Mouse (Mus musculus): ENCODE measurements around the gene Catsper2. TPM values are rescaled to one million over a fixed set of nuclear protein-coding genes. Genes with fewer than 3 reads are reported as not detected.
A peak's percentile ranks its signal among the peaks of the same experiment; 100 is the strongest.
"Not testable (repeated sequence)": the region's sequence is repeated elsewhere in the genome, so short reads cannot be mapped to it uniquely, and the experiment has no call there.

Gene Catsper2
- total and polyA plus RNA-seq, 2 experiments from 2014 or later = 3.0 to 3.8 TPM

GRCm38 (mm10) chr2:121414139-121414685, 620 bp upstream of the Catsper2 start:
- under 1% methylated on average over 31 of the region's 32 CpGs for WGBS
- DNase-seq (ENCODE audit: low spot score) = peak; percentile 26
- no peak for TF ChIP-seq CTCF (IDR thresholded peaks at IDR 0.05)

GRCm38 (mm10) chr2:121412843-121413386, 677 bp downstream of the Catsper2 start:
- ATAC-seq (ENCODE audit: low FRiP score) (peak; percentile 13; the same call in 1 of the 2 replicates), DNase-seq (ENCODE audit: low spot score) (peak; percentile 28)
- no peak for TF ChIP-seq CTCF (IDR thresholded peaks at IDR 0.05)
- no peaks in the 10 kb centered on the region for H3K27me3 ChIP-seq (ENCODE audit: insufficient read depth, low read length)
- H3K36me3 ChIP-seq (ENCODE audit: insufficient read depth, low read length) = no peaks in the 10 kb centered on the region
- peak overlapping the region; percentile 93 for H3K9ac ChIP-seq (replicated peaks; ENCODE audit: low read length, poor library complexity, severe bottlenecking)
- H3K4me2 ChIP-seq (ENCODE audit: low read depth, low read length, poor library complexity, severe bottlenecking) = peak overlapping the region; percentile 45
- H3K4me3 ChIP-seq (ENCODE audit: low read depth, low read length) = peak overlapping the region; percentile 97
- H3K27ac ChIP-seq (ENCODE audit: low read depth, low read length) = peak overlapping the region; percentile 97
- WGBS = 14% methylated on average over 4 of the region's 4 CpGs
- peaks cover 9% of the 10 kb centered on the region; the same call in 1 of the 2 replicates for H3K4me1 ChIP-seq (ENCODE audit: insufficient read depth, low read length)
- H3K9me3 ChIP-seq (ENCODE audit: low read length) = no peaks in the 10 kb centered on the region

More at GRCm38 (mm10) chr2:121414139-121414685, 620 bp upstream of the Catsper2 start:
- H3K4me2 ChIP-seq (ENCODE audit: low read depth, low read length, poor library complexity, severe bottlenecking) = peak overlapping the region; percentile 45
- H3K9me3 ChIP-seq (ENCODE audit: low read length) = no peaks in the 10 kb centered on the region
- peaks cover 5% of the 10 kb centered on the region; the same call in 1 of the 2 replicates for H3K36me3 ChIP-seq (ENCODE audit: insufficient read depth, low read length)
- peak overlapping the region; percentile 97 for H3K27ac ChIP-seq (ENCODE audit: low read depth, low read length)
- peaks cover 9% of the 10 kb centered on the region; the same call in 1 of the 2 replicates for H3K4me1 ChIP-seq (ENCODE audit: insufficient read depth, low read length)
- ATAC-seq (ENCODE audit: low FRiP score) = peak; percentile 36
- H3K9ac ChIP-seq (replicated peaks; ENCODE audit: low read length, poor library complexity, severe bottlenecking) = peak overlapping the region; percentile 93
- H3K27me3 ChIP-seq (ENCODE audit: insufficient read depth, low read length) = no peaks in the 10 kb centered on the region
- peak overlapping the region; percentile 97 for H3K4me3 ChIP-seq (ENCODE audit: low read depth, low read length)

- Histone ChIP-seq H3K9ac (replicated peaks; ENCODE audit: low read length, poor library complexity, severe bottlenecking) (no peak overlapping the region), H3K4me2 (ENCODE audit: low read depth, low read length, poor library complexity, severe bottlenecking) (no peak overlapping the region), H3K9me3 (ENCODE audit: low read length) (no peaks in the 10 kb centered on the region), H3K4me3 (ENCODE audit: low read depth, low read length) (no peak overlapping the region), H3K36me3 (ENCODE audit: insufficient read depth, low read length) (0 out of 2 replicates have a peak, but pooled peaks cover 3% of the 10 kb centered on the region), H3K27me3 (ENCODE audit: insufficient read depth, low read length) (no peaks in the 10 kb centered on the region), H3K4me1 (ENCODE audit: insufficient read depth, low read length) (no peaks in the 10 kb centered on the region), H3K27ac (ENCODE audit: low read depth, low read length) (no peak overlapping the region)
- no peak for ATAC-seq (ENCODE audit: low FRiP score)
- WGBS = 31% methylated on average over 4 of the region's 4 CpGs
- DNase-seq (ENCODE audit: low spot score) = no peak
- peak; percentile 36; the same call in 1 of the 2 replicates for TF ChIP-seq CTCF (IDR thresholded peaks at IDR 0.05)
These were observed 5.4 kb downstream of the Catsper2 start for GRCm38 (mm10) chr2:121408160-121408559.

GRCm38 (mm10) chr2:121403296-121403695, 10.3 kb downstream of the Catsper2 start:
- Histone ChIP-seq H3K4me1 (ENCODE audit: insufficient read depth, low read length) (no peaks in the 10 kb centered on the region), H3K4me3 (ENCODE audit: low read depth, low read length) (no peak overlapping the region), H3K27me3 (ENCODE audit: insufficient read depth, low read length) (no peaks in the 10 kb centered on the region), H3K9me3 (ENCODE audit: low read length) (no peaks in the 10 kb centered on the region), H3K36me3 (ENCODE audit: insufficient read depth, low read length) (0 out of 2 replicates have a peak, but pooled peaks cover 3% of the 10 kb centered on the region), H3K27ac (ENCODE audit: low read depth, low read length) (no peak overlapping the region), H3K9ac (replicated peaks; ENCODE audit: low read length, poor library complexity, severe bottlenecking) (no peak overlapping the region), H3K4me2 (ENCODE audit: low read depth, low read length, poor library complexity, severe bottlenecking) (no peak overlapping the region)
- DNase-seq (ENCODE audit: low spot score) (no peak), ATAC-seq (ENCODE audit: low FRiP score) (no peak)
- TF ChIP-seq CTCF (IDR thresholded peaks at IDR 0.05) = no peak

- Histone ChIP-seq H3K9ac (replicated peaks; ENCODE audit: low read length, poor library complexity, severe bottlenecking) (no peak overlapping the region), H3K27ac (ENCODE audit: low read depth, low read length) (no peak overlapping the region), H3K36me3 (ENCODE audit: insufficient read depth, low read length) (no peaks in the 10 kb centered on the region), H3K4me1 (ENCODE audit: insufficient read depth, low read length) (no peaks in the 10 kb centered on the region), H3K27me3 (ENCODE audit: insufficient read depth, low read length) (no peaks in the 10 kb centered on the region), H3K9me3 (ENCODE audit: low read length) (no peaks in the 10 kb centered on the region), H3K4me3 (ENCODE audit: low read depth, low read length) (no peak overlapping the region), H3K4me2 (ENCODE audit: low read depth, low read length, poor library complexity, severe bottlenecking) (no peak overlapping the region)
- TF ChIP-seq CTCF (IDR thresholded peaks at IDR 0.05) = peak; percentile 88
- DNase-seq (ENCODE audit: low spot score) (peak; percentile 94), ATAC-seq (ENCODE audit: low FRiP score) (no peak)
- whole genome bisulfite sequencing = 12% methylated on average over 8 of the region's 8 CpGs
These were observed 17.0 kb downstream of the Catsper2 start for GRCm38 (mm10) chr2:121396624-121397023.

- H3K27ac ChIP-seq (ENCODE audit: low read depth, low read length); ATAC-seq (ENCODE audit: low FRiP score); H3K4me2 ChIP-seq (ENCODE audit: low read depth, low read length, poor library complexity, severe bottlenecking); H3K27me3 ChIP-seq (ENCODE audit: insufficient read depth, low read length); H3K4me3 ChIP-seq (ENCODE audit: low read depth, low read length); H3K9me3 ChIP-seq (ENCODE audit: low read length); H3K4me1 ChIP-seq (ENCODE audit: insufficient read depth, low read length); H3K36me3 ChIP-seq (ENCODE audit: insufficient read depth, low read length); DNase-seq (ENCODE audit: low spot score); H3K9ac ChIP-seq (replicated peaks; ENCODE audit: low read length, poor library complexity, severe bottlenecking): not testable (repeated sequence)
- 96% methylated on average over 15 of the region's 17 CpGs for WGBS
These were observed 26.5 kb downstream of the Catsper2 start, which contains the start of gene Strc for GRCm38 (mm10) chr2:121386961-121387575. Gene Strc (minus strand): TSS chr2:121387168.
